Mouse (Mus musculus): ENCODE results near the gene Ethe1.

Ethe1 gene

DNA sequence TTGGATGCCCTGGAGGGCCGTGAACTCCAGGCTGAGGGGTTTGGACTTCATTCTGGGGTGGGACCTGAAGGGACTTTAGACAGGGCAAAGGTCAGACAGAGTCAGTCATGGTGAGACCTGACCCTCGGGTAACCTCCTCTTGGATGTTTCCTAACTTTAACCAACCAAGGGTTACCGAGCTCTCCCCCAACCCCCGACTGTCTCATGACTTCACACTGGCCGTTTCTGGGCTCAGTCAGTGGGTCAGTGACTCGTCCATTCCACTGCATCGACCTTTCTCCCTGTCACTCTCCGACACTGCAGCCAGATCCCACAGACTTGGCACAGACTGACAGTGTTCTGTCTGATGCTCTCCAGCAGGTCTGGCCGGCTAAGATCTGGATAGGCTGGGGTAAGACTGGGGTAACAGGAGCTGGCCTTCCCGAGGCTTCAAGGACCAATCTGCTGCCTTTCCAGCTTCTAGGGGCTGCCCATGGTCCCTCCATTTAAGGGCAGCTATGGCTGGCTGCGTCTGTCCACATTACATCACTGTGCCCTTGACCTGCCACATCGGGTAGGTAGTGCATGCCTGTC is 13.0 kb upstream of the Ethe1 start:
- no peak for DNase-seq (ENCODE audit: low read depth, low spot score)

DNA sequence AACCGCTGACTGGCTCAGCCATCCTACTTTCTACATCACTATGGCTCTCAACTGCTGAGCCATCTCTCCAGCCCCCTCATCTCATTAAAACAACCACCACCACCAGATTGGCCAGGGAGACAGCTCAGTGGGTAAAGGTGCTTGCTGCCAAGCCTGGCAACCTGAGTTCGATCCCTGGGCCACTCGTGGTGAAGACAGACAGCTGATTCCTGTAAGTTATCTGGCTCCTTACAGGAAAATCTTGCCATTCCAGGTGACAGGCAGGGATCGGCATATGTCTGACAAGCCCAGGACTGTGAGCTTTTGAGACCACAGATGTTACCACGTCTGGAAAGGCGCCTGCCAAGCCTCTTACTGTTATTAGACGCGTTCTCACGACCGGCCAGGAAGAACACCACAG is 9.5 kb upstream of the Ethe1 start:
- no peak for DNase-seq (ENCODE audit: low read depth, low spot score)

DNA sequence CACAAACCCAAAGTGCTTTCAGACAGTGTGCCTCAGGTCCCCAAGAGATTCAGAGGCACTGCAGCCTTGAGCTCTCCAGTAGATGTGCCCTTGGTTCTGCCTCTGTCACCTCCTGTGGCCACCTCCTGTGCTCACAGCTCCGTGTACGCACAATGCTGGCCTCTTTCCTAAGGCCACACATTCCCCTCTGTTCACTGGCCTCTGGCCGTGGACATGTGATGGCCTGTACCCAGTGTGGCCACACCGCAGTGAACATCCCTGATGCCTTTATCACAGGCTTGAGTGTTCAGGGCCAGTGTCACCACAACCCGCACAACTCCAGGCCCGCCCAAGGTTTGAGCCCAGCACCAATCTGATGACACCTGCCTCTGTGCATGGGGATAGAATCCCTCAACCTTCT is 2.5 kb upstream of the Ethe1 start:
- DNase-seq (ENCODE audit: low read depth, low spot score): no peak

DNA sequence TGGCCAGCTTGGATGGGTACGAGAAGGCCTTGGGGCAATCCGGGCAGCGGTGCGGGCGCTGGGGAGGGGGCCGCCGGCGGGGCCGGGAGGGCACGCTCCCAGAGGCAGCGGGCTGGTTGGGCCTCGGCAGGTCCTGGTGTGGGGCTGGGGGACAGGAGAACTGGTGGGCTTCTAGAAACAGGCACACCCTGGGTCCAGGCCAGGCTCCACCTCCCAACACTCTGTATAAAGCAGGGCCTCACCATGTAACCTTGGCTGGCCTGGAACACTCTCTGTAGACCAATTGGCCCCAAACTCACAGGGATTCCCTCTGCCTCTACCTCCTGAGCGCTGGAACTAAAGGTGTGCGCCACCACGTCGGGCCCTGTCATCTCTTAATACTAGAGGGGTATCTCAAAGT is 1.3 kb upstream of the Ethe1 start:
- no peak for DNase-seq (ENCODE audit: low read depth, low spot score)

DNA sequence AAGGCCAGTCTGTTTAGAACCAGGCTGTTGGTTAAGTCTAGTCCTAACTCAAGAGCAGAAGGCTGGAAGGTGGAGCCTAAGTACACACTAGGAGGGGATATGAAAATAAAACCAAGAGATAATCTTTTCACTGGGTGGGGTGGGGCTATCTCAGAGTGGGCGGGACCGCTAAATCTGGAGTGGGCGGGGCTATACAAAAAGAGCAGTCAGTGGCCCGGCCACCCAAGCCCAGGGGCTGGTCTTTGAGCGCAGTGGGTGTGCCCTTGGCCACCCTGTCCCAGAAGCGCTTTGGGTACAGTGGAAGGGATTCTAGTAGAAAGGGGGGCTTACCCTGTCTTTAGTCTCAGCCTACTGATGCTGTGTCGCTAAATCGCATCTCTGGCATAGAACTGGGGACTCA is 515 bp upstream of the Ethe1 start:
- DNase-seq (ENCODE audit: low read depth, low spot score): no peak

DNA sequence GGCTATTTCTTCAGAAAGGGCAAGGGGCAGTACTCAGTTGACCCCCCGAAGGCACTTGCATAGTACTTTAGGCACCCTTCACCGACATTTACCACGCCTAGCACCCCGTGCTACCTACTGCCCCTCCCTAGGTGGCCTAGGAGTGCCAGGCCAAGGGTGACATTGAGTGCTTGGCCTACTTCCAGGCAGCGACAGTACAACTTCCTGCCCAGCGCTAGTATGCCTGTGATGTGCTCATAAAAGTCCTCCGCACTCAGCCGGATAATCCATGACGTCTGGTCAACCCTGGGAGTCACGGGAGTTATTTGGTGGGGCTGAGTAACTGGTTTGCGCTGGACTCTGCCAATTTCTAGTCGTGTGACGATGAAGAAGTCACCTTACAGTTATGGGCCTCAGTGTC is 993 bp downstream of the Ethe1 start:
- no peak for DNase-seq (ENCODE audit: low read depth, low spot score)

DNA sequence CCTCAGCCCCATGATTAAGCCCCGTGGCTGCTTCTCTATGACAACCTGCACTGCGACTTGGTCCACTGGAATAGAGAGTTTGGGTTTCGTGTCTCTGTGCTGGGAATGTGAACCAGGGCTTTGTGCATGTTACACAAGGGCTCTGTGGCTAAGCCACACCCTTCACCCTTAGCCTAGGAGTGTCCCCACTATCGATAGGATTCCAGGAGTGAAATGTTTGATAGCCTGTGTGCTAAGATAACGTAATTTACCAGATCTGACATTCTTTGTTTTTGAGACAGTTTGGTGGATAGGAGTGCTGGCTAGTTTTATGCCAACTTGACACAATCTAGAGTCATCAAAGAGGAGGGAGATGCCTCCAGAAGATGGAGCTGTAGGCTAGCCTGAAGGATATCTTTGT is 4.4 kb downstream of the Ethe1 start:
- no peak for DNase-seq (ENCODE audit: low read depth, low spot score)

DNA sequence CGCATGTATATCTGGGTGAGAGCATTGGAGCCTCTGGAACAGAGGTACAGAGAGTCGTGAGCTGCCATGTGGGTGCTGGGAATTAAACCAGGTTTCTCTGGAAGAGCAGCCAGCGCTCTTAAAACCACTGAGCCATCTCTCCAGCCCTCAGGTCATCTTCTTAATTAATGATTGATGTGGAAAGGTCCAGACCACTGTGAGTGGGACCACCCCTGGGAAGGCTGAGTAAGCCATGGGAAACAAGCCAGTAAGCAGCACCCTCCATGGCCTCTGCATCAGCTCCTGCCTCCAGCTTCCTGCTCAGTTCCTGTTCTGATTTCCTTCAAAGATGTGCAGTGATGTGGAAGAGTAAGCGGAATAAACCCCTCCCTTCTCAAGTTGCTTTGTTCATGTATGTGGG is 4.8 kb downstream of the Ethe1 start:
- DNase-seq (ENCODE audit: low read depth, low spot score): no peak

DNA sequence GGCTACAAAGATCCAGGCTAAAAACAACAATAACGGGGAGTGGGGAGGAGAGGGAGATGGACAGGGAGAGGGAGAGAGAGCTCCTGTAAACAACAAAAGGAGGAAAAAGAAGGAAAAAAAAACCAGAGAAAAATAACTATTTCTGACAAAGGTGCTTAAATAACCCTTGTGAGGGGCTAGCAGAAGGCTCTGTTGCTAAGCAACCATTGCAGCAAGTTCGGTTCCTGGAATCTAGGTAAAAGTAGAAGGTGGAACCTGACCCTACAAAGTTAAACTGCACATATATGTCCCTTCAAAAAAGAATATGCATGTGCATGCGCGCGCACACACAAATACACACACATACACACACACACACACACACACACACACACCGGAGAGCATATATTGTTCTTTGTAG is 5.4 kb downstream of the Ethe1 start:
- DNase-seq (ENCODE audit: low read depth, low spot score): no peak

DNA sequence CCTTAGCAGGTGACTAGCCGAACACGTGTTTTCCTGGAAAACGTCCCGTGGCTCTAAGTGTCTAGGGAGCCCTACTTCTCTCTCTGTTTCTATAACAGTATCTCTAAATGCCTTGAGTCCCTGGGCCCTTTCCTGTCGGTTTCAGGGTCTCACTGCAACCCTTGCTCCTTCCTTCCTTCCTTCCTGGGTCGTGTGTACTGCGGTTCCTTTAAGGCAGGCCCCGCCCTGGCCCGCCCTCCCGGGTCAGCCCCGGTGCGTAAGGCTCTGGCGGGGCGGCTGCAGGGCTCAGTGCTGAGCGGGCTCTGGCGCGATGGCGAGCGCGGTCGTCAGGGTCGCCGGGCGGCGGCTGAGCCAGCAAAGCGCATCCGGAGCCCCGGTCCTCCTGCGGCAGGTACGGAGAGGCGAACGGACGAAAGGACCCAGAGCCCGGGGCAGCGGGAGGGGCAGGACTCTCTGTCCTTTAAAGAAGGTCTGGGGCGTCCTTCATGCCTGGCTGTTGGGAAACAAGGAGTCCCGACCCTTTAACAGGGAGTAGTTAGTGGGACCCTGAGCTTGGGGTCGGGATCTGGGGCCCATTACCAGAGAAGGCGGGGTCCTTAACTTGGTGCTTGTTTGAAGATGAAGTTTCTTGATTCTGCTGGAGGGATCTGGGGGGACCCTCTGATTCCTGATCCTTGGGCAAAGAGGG is 6.4 kb downstream of the Ethe1 start:
- DNase-seq (ENCODE audit: low read depth, low spot score): peak; percentile 43

DNA sequence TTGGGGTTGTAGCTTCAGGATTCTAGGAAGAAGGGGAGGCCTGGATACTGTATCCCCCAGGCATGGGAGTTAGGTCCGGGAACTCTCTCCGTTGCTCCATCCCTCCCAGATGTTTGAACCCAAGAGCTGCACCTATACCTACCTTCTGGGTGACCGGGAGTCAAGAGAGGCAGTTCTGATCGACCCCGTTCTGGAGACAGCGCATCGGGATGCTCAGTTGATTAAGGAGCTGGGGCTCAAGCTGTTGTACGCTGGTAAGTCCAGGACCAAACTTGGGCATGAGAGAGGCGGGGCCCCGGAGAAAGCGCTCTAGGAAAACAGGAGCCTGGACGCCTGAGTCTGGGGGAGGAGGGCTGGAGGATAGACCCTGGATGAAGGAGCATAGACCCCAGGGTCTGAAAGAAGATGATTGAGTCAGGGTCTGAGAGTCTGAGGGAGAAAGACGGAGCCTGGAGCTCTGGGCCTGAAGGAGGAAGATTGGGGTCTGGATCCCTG is 7.0 kb downstream of the Ethe1 start:
- DNase-seq (ENCODE audit: low read depth, low spot score): no peak

DNA sequence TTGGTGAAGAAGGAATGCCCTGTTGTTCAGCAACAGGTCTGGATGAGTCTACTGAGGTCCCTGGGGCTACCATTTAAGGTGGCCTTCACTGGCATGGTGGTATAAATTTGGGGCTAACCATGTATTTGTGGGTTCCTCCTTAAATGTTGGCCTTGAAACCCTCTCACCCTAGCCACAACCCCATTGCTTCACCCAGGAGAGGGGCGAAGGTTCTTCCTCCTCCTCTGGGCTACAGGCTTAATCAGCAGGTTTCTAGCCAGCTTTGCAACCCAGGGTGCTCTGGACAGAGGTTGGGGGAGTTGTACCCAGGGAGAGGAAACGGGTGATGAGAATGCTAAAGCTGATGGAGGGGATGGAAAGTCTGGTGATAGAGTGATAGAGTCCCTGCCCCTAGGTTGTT is 8.1 kb downstream of the Ethe1 start:
- DNase-seq (ENCODE audit: low read depth, low spot score): no peak

DNA sequence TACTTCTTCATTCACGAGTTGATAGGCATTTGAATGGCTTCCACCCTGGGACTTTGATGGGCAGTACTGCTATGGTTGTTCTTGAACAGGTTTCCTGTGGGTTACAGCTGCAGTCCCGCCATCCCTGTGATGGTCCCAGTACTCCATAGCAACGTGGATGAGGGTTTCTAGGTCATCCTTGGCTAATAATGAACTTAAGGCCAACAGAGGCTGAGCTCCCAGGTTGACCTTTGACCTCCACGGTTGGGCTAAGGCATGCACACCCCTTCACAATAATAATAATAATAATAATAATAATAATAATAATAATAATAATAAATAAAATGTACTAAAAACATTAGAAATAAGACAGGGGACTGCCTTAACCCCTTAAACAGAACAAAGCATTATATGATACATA is 10.8 kb downstream of the Ethe1 start:
- DNase-seq (ENCODE audit: low read depth, low spot score): no peak

DNA sequence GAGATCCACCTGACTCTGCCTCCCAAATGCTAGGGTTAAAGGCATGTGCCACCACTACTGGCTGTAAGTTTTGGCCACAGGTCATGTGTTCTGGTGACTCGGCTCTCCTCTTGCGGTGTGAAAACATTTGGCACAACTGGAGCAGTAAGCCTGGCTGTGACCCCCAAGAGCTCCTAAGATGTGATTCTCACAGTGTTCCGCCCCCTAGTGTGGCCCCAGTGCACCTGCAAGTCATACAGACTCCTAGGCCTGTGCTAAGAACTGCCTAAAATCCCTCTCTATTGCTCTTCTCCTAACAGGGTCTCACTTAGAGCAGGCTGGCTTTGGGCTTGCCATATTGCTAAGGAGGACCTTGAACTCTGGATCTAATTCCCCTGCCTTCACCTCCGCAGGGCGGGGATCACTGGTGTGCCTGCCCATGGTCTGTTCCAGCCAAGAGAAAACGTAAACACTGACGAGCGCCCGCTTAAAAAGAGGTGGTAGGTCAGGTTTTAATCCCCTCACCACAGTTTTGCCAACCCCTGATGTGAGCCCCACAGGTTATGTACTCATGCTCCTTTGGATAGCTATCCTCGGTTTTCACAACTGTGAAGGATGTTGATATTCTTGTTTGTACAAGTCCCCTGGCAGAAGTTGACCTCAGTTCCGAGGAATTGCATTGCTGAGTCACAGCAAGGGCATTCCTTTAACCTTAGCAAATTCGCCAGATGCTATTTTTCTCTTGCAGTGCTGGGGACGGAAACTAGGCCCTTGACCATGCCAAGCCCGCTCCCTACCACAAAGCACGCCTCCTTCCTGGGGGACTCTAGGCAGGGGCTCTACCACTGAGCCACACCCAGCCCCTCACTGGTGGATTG is 12.1 kb downstream of the Ethe1 start:
- no peak for DNase-seq (ENCODE audit: low read depth, low spot score)

DNA sequence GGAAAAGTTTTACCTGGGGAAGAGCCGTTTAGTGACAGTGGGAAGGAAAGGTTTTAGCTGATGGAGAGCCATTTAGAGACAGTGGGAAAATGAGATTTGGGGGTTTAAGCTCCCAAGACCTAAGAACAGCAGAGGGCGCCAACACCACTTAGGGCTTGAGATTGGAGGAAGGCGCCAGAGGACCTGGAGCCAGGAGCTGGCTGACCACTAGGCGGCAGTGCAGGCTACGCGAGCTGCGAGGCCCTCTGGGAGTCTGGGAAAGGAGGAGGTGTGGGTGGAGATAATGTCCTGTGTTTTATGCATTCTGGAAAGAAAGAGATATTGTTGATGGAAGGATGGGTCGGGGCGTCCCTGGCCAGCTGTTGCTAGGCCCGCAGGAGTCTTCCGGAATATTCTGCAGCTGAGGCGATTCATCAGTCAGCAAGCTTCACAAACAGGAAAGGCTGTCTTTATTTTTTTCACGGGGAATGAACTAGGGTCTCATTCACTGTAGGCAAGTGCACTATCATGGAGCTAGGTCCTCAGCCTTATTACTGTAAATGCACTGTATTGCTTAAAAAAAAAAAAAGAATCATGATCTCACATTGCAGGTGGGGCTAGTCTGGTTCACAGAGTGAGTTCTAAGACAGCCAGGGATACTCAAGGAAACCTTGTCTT is 13.7 kb downstream of the Ethe1 start:
- peak; percentile 92 for DNase-seq (ENCODE audit: low read depth, low spot score)

DNA sequence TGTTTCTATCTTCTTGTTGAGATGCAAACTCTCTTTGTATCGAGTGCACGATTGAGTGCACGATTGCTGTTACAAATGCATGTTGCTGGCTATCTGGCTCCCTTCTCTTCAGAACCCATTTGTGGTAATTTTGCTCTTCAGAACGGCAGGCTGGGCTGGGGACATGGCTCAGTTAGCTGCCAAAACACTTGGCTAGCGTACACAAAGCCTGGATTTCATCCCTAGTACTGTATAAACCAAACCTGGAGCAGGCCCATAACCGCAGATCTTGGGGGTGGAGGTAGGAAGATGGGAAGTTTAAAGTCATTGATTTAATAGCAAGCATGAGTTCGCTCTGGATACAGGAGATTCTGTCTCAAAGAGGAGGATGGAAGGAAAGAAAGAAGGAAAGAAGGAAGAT is 18.2 kb downstream of the Ethe1 start:
- DNase-seq (ENCODE audit: low read depth, low spot score): no peak

DNA sequence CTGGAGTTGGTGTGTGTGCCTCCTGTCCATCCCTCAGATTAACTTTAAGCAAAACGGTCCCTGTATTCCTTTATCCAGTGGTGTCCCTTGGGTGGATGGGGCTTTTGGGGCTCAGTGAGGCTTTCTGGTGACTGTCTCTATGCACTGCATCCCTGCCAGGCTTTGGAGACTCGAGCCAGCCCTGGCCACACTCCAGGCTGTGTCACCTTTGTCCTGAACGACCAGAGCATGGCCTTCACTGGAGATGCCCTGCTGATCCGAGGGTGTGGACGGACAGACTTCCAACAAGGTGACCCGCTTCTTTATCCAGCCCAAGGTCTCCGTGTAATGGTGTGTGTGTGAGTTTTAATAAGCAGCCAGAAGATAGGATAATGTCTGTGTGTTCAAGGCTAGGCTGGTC is 18.7 kb downstream of the Ethe1 start:
- DNase-seq (ENCODE audit: low read depth, low spot score): no peak

DNA sequence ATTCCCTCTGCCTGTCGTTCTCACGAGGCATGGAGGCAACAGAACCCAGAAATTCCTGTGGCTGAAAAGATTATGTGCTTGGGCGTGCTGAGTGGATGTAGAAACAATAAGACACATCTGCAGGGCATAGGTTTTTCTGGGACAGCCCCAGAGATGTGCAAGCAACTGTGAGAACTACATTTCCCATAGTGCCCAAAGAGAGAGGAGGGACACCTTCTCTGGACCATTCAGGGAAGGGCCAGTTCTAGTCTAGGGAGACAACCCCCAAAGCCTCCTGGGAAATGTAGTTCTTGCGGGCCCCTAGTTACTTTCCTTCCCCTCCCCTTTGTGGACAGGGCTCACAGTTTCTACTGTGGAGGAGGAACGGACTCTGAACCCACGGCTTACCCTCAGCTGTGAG is 20.7 kb downstream of the Ethe1 start:
- DNase-seq (ENCODE audit: low read depth, low spot score): no peak

DNA sequence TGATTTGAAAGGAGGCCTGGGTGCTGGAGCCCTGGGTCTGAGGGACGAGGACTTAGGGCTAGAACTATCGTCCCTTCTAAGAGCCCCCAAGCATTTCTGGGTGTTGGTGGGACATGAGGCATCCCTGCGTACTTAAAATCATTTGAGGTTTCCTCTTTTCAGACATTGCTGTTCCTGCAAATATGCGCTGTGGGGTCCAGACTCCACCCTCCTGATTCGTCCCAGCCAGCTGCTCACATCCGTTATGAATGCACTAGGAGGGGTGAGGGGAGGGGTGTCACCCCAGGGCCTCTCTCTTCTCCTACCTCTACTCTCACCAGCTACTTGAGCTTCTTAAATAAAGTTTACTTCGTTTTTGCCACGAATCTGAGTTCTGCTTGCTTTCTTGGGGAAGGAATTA is 21.2 kb downstream of the Ethe1 start:
- no peak for DNase-seq (ENCODE audit: low read depth, low spot score)

DNA sequence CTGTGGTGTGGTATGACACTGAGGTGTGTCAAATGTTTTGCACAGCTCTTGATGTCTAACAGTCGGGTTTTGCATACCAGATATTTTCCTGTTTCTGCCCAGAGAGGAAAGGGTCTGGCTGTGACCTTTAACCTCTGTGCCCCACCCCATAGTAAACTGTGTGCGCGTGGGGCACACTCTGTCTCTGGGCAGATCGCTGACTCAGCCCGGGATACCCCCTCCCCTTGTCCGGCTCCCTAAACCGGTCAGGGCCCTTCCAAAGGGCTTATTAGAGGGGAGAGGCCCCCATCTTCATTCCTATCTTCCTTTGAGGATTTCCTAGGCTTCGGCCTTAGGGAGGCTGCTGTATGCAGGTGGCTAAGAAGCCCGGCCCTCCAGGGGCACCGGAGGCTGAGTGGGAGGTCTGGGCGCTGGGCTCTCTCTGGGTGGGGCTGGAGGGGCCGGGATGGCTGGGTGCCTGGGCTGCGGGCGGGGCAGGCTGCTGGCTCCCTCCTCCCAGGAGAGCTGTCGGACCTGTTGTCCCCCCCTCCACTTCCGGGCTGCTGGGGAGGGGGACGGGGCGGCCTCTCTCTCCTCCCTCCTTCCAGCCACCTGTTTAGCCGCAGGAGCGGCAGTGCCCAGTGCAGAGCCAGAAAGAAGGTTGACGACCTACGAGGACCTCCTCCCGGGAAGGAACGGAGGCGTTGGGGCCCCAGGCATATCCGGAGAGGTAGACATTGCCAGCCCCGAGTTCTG is 23.0 kb downstream of the Ethe1 start, which contains the start of gene Phldb3:
Gene Phldb3 (plus strand): TSS at position 620 of the 735 bp plus-strand sequence.
- no peak for DNase-seq (ENCODE audit: low read depth, low spot score)

DNA sequence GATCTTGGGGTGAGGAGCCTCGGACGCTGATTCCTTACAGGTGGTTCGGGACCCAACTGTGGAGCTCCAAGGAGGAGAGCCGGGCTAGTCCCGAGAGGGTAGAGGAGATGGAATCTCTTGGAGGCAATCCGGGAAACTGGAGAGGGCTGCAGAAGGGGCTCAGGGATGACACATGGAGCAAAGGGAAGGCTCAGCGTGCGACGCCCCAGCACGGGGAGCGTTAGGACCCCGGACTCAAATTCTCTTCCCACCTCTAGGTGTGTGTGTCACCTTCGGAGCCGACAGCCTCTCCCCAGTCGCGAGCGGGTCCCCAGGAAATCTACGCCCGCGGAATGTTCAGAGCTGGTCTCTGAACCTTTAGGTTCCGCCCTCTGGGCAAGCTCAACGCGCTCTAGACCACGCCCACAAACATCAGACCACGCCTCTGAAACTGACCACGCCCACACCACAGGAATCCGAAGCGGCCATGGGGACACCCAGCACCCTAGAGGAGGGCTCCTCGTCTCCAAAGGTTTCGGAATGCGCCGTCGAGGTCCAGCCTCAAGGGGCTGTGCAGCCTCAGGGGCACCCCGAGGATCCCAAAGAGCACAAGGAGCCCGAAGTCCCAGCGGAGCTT is 23.6 kb downstream of the Ethe1 start:
- peak; percentile 57 for DNase-seq (ENCODE audit: low read depth, low spot score)
